Comparison of ENCODE assay signal across 22 mouse cellular contexts in the genomic region with DNA sequence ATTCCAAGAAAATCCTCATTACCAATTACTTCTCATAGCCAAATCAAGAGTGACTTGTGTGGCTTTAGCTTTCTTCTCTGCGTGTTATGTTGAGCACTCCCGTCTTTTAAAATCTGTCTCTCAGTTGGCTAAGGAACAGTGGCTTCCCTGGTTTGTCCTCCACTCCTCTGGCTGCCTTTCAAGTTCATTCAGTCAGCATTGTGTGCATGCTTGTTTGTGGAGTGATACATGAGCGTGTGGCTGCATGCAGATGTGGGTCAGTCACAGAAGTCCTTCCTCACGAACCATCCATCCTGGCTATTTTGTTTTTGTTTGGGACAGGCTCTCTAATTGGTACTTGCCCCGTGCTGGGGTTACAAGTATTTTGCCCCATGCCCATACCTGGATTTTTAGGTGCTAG. TPM values are rescaled to one million over a fixed set of nuclear protein-coding genes. Genes with fewer than 3 reads are reported as not detected.
A peak's percentile ranks its signal among the peaks of the same experiment; 100 is the strongest.
DNase-seq lines count a peak whose midpoint lies in the region; ATAC-seq and TF ChIP-seq lines count a peak whose summit lies in the region.
"Had no signal": no experiment of that assay in that cellular context is flagged by ENCODE, and none has a peak within 500 bp of the region (broad histone marks: within the 10 kb centered on the region; RNA-seq: fewer than 3 reads in every experiment).

No protein-coding gene starts in this region.

- no peaks in the 10 kb centered on the region for H3K36me3 ChIP-seq in heart, embryonic 16.5 days (ENCODE audit: control insufficient read depth, insufficient read depth)
- H3K36me3 ChIP-seq: embryonic facial prominence, embryonic 13.5 days had no signal

- H3K9me3 ChIP-seq in heart, embryonic 16.5 days (replicated peaks; ENCODE audit: control insufficient read depth, low read length): no peaks in the 10 kb centered on the region
- H3K9me3 ChIP-seq: embryonic facial prominence, embryonic 13.5 days; forebrain, embryonic 13.5 days had no signal

- H3K4me1 ChIP-seq in heart, embryonic 16.5 days (ENCODE audit: control insufficient read depth, insufficient read depth, low read length): peaks cover 21% of the 10 kb centered on the region

- no peak overlapping the region for H3K4me2 ChIP-seq in heart, embryonic 16.5 days (ENCODE audit: low read depth, low read length)
- H3K4me2 ChIP-seq: embryonic facial prominence, embryonic 13.5 days; forebrain, embryonic 13.5 days had no signal

- H3K27me3 ChIP-seq in heart, embryonic 16.5 days (ENCODE audit: control insufficient read depth, insufficient read depth, low read length): no peaks in the 10 kb centered on the region
- H3K27me3 ChIP-seq: embryonic facial prominence, embryonic 13.5 days; forebrain, embryonic 13.5 days had no signal

- no peak for ATAC-seq in heart, embryonic 16.5 days (replicated peaks; ENCODE audit: extremely low read depth, insufficient read depth, low FRiP score)
- ATAC-seq: CD4-positive, CD25-positive, alpha-beta regulatory T cell, adult 4 months; forebrain, embryonic 13.5 days; forebrain, postnatal 0 days; hindbrain, embryonic 16.5 days had no signal

- no peak overlapping the region for H3K27ac ChIP-seq in heart, embryonic 16.5 days (ENCODE audit: low read length)
- H3K27ac ChIP-seq in layer of hippocampus, adult 2 months: peak overlapping the region; percentile 53
- H3K27ac ChIP-seq: embryonic facial prominence, embryonic 13.5 days; forebrain, embryonic 13.5 days; kidney, postnatal 0 days had no signal

- H3K4me3 ChIP-seq in heart, embryonic 16.5 days (ENCODE audit: low read length): no peak overlapping the region
- H3K4me3 ChIP-seq in layer of hippocampus, adult 2 months: no peak overlapping the region
- H3K4me3 ChIP-seq: embryonic facial prominence, embryonic 13.5 days; forebrain, embryonic 13.5 days had no signal

- WGBS in heart, embryonic 16.5 days: 59% methylated on average over 5 of the region's 5 CpGs

- DNase-seq in adrenal gland, adult (ENCODE audit: inconsistent age in 2 of 2, low spot score in 1 of 2): peak; percentile 57 to 83
- no peak for DNase-seq in adrenal gland, adult 18-20 months (ENCODE audit: low spot score in 2 of 2)
- DNase-seq in cerebellum, adult 11 months: peak; percentile 3
- DNase-seq in cerebellum, postnatal 10 days: no peak
- DNase-seq in heart, postnatal 4 days: no peak
- no peak for DNase-seq in layer of hippocampus, adult 2 months (ENCODE audit: low spot score in 2 of 2)
- no peak for DNase-seq in layer of hippocampus, adult 8-10 months (ENCODE audit: low spot score in 2 of 2)
- DNase-seq: B cell, adult 2 months; cerebellum, adult 8-10 months; cerebellum, postnatal 36 days; forebrain, postnatal 0 days; gastrocnemius, postnatal 14 days; heart, postnatal 14 days; kidney, adult 11 months; kidney, adult 9 months had no signal

- H3K9ac ChIP-seq in heart, embryonic 16.5 days (ENCODE audit: low read length): 0 out of 2 replicates have a peak overlapping the region, but pooled peaks have one; percentile 25
- H3K9ac ChIP-seq: embryonic facial prominence, embryonic 13.5 days; forebrain, embryonic 13.5 days; forebrain, postnatal 0 days had no signal

- TF ChIP-seq CTCF in layer of hippocampus, adult 2 months (conservative IDR thresholded peaks at IDR 0.05): no peak

RNA-seq across cellular contexts. Expression of a gene that starts 6.0 kb away (rescaled TPM):
- 10 to 100 TPM in 1 of 2 experiments, 1 to 10 TPM in 1; 8.1 to 11.9 TPM for total RNA-seq in adrenal gland, adult 18-20 months (2021)
- polyA plus RNA-seq in heart, embryonic 16.5 days (2015; fragmentation: Nextera tagmentation; extraction: Ambion mirVana): 43.3 and 46.5 TPM in 2 replicates
- total RNA-seq in heart, postnatal 4 days (2021): 1 to 10 TPM; 6.7 to 8.6 TPM
- 10 to 100 TPM; 20.3 to 21.6 TPM for total RNA-seq in layer of hippocampus, adult 2 months (2021)
- total RNA-seq in layer of hippocampus, adult 8-10 months (2022): 10 to 100 TPM; 14.8 to 21.0 (median 19.0) TPM

RNA-seq across cellular contexts. Expression of a gene that starts 11.7 kb away (rescaled TPM):
- 100 to 1,000 TPM; 106 to 137 TPM for total RNA-seq in adrenal gland, adult 18-20 months (2021)
- polyA plus RNA-seq in heart, embryonic 16.5 days (2015; fragmentation: Nextera tagmentation; extraction: Ambion mirVana): 84.1 and 91.1 TPM in 2 replicates
- 10 to 100 TPM; 80.2 to 84.6 TPM for total RNA-seq in heart, postnatal 4 days (2021)
- 1,000 to 10,000 TPM in 1 of 2 experiments, 100 to 1,000 TPM in 1; 988 to 1,016 TPM for total RNA-seq in layer of hippocampus, adult 2 months (2021)
- total RNA-seq in layer of hippocampus, adult 8-10 months (2022): 100 to 1,000 TPM; 926 to 962 (median 934) TPM

RNA-seq across cellular contexts. Expression of a gene that starts 17.1 kb away (rescaled TPM):
- 10 to 100 TPM; 23.7 to 23.9 TPM for total RNA-seq in adrenal gland, adult 18-20 months (2021)
- 11.2 and 12.0 TPM in 2 replicates for polyA plus RNA-seq in heart, embryonic 16.5 days (2015; fragmentation: Nextera tagmentation; extraction: Ambion mirVana)
- 10 to 100 TPM; 13.8 to 14.3 TPM for total RNA-seq in heart, postnatal 4 days (2021)
- total RNA-seq in layer of hippocampus, adult 2 months (2021): 10 to 100 TPM; 26.6 to 30.8 TPM
- total RNA-seq in layer of hippocampus, adult 8-10 months (2022): 10 to 100 TPM; 30.8 to 33.3 (median 31.5) TPM

RNA-seq across cellular contexts. Expression of a gene that starts 18.4 kb away (rescaled TPM):
- total RNA-seq in adrenal gland, adult 18-20 months (2021): 10 to 100 TPM; 66.6 to 77.7 TPM
- polyA plus RNA-seq in heart, embryonic 16.5 days (2015; fragmentation: Nextera tagmentation; extraction: Ambion mirVana): 19.6 and 21.9 TPM in 2 replicates
- 10 to 100 TPM; 42.6 to 55.6 TPM for total RNA-seq in heart, postnatal 4 days (2021)
- 10 to 100 TPM; 83.4 to 95.2 TPM for total RNA-seq in layer of hippocampus, adult 2 months (2021)
- 100 to 1,000 TPM in 2 of 4 experiments, 10 to 100 TPM in 2; 91.2 to 107 (median 97.7) TPM for total RNA-seq in layer of hippocampus, adult 8-10 months (2022)

RNA-seq across cellular contexts. Expression of a gene that starts 31.1 kb away (rescaled TPM):
- 1 to 10 TPM; 1.4 to 1.9 TPM for total RNA-seq in adrenal gland, adult 18-20 months (2021)
- polyA plus RNA-seq in heart, embryonic 16.5 days (2015; fragmentation: Nextera tagmentation; extraction: Ambion mirVana): 85.7 and 95.3 TPM in 2 replicates
- 10 to 100 TPM; 38.0 to 43.3 TPM for total RNA-seq in heart, postnatal 4 days (2021)
- total RNA-seq in layer of hippocampus, adult 2 months (2021): under 1 TPM; 0.54 to 0.79 TPM
- 1 to 10 TPM in 2 of 4 experiments, under 1 TPM in 2; 0.52 to 1.6 (median 0.88) TPM for total RNA-seq in layer of hippocampus, adult 8-10 months (2022)
- total RNA-seq: gastrocnemius, adult 18-20 months had no signal

Comparison
In these comparisons a context has a peak if more than half of its experiments do, and no peak if none do; other contexts are left out.
1. DNase-seq: peak in adrenal gland, adult (2 of 2) and cerebellum, adult 11 months (single experiment); none in adrenal gland, adult 18-20 months (0 of 2), cerebellum, postnatal 10 days (0 of 2), heart, postnatal 4 days (single experiment), layer of hippocampus, adult 2 months (0 of 2) and layer of hippocampus, adult 8-10 months (0 of 2).
2. RNA of a gene that starts 11.7 kb away (total RNA-seq): 988 to 1,016 TPM in layer of hippocampus, adult 2 months and 926 to 962 TPM in layer of hippocampus, adult 8-10 months; 106 to 137 TPM in adrenal gland, adult 18-20 months and 80.2 to 84.6 TPM in heart, postnatal 4 days; every median in the first group is over 4 times any median in the second.